Mouse (Mus musculus): ENCODE results near the gene Galnt18. TPM values are rescaled to one million over a fixed set of nuclear protein-coding genes. Genes with fewer than 3 reads are reported as not detected.

Gene Galnt18
- polyA plus RNA-seq, 1 experiment: 11.9 TPM

GRCm38 (mm10) chr7:111744770-111745169, 35.0 kb downstream of the Galnt18 start:
- Histone ChIP-seq H3K27me3 (ENCODE audit: control insufficient read depth, insufficient read depth, insufficient read length) (no peaks in the 10 kb centered on the region), H3K79me2 (ENCODE audit: control insufficient read depth, insufficient read depth) (no peaks in the 10 kb centered on the region), H3K4me3 (ENCODE audit: insufficient read depth, poor library complexity, severe bottlenecking) (no peak overlapping the region), H3K36me3 (ENCODE audit: control insufficient read depth, insufficient read depth) (no peaks in the 10 kb centered on the region), H3K79me3 (ENCODE audit: low read depth) (no peaks in the 10 kb centered on the region), H3ac (ENCODE audit: control insufficient read depth, insufficient read length, low read depth) (no peak overlapping the region)
- no peak for TF ChIP-seq CTCF (IDR thresholded peaks at IDR 0.05; ENCODE audit: control insufficient read depth, insufficient read depth, insufficient read length)
- no peak for TF ChIP-seq USF1 (IDR thresholded peaks at IDR 0.05; ENCODE audit: low read depth)
- no peak for TF ChIP-seq MAX (IDR thresholded peaks at IDR 0.05)
- no peak for TF ChIP-seq MYOG (IDR thresholded peaks at IDR 0.05; ENCODE audit: control insufficient read depth, extremely low read depth, insufficient read length)
- no peak for TF ChIP-seq MYOD1 (IDR thresholded peaks at IDR 0.05; ENCODE audit: control insufficient read depth, insufficient read length, low read depth)
- TF ChIP-seq CEBPB (IDR thresholded peaks at IDR 0.05; ENCODE audit: low read depth): no peak
- TF ChIP-seq FOSL1 (IDR thresholded peaks at IDR 0.05; ENCODE audit: insufficient read depth, low read length, poor library complexity, severe bottlenecking): no peak

- Histone ChIP-seq H3ac (ENCODE audit: control insufficient read depth, insufficient read length, low read depth) (no peak overlapping the region), H3K79me2 (ENCODE audit: control insufficient read depth, insufficient read depth) (no peaks in the 10 kb centered on the region), H3K36me3 (ENCODE audit: control insufficient read depth, insufficient read depth) (no peaks in the 10 kb centered on the region), H3K79me3 (ENCODE audit: low read depth) (no peaks in the 10 kb centered on the region), H3K27me3 (ENCODE audit: control insufficient read depth, insufficient read depth, insufficient read length) (no peaks in the 10 kb centered on the region), H3K4me3 (ENCODE audit: insufficient read depth, poor library complexity, severe bottlenecking) (no peak overlapping the region)
- TF ChIP-seq CTCF (IDR thresholded peaks at IDR 0.05; ENCODE audit: control insufficient read depth, insufficient read depth, insufficient read length): no peak
- TF ChIP-seq MAX (IDR thresholded peaks at IDR 0.05): no peak
- no peak for TF ChIP-seq MYOD1 (IDR thresholded peaks at IDR 0.05; ENCODE audit: control insufficient read depth, insufficient read length, low read depth)
- TF ChIP-seq USF1 (IDR thresholded peaks at IDR 0.05; ENCODE audit: low read depth): no peak
- no peak for TF ChIP-seq CEBPB (IDR thresholded peaks at IDR 0.05; ENCODE audit: low read depth)
- TF ChIP-seq MYOG (IDR thresholded peaks at IDR 0.05; ENCODE audit: control insufficient read depth, extremely low read depth, insufficient read length): no peak
- no peak for TF ChIP-seq FOSL1 (IDR thresholded peaks at IDR 0.05; ENCODE audit: insufficient read depth, low read length, poor library complexity, severe bottlenecking)
Measured at GRCm38 (mm10) chr7:111741595-111741994, 38.2 kb downstream of the Galnt18 start.

DNA sequence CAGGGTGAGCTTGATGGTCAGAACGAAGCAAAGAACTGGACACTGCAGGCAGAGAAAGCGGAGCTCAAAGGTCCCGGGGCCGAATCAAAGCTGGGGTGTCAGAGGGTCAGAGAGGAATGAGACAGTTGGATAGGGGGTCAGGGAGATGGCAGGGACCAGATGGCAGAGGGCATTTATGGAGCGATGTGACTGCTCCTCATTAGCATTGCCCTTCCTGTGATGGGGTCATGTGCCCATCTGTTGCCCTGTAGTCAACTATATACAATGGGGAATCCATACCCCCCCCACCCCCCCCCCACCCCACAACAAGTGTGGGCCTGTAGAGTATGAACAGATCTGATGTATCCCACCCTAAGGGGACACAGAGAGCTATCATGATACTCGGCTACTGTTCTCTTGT, 39.7 kb downstream of the Galnt18 start:
- Histone ChIP-seq H3K4me3 (ENCODE audit: insufficient read depth, poor library complexity, severe bottlenecking) (no peak overlapping the region), H3ac (ENCODE audit: control insufficient read depth, insufficient read length, low read depth) (no peak overlapping the region), H3K27me3 (ENCODE audit: control insufficient read depth, insufficient read depth, insufficient read length) (no peaks in the 10 kb centered on the region), H3K36me3 (ENCODE audit: control insufficient read depth, insufficient read depth) (no peaks in the 10 kb centered on the region), H3K79me3 (ENCODE audit: low read depth) (no peaks in the 10 kb centered on the region), H3K79me2 (ENCODE audit: control insufficient read depth, insufficient read depth) (no peaks in the 10 kb centered on the region)
- no peak for TF ChIP-seq FOSL1 (IDR thresholded peaks at IDR 0.05; ENCODE audit: insufficient read depth, low read length, poor library complexity, severe bottlenecking)
- TF ChIP-seq USF1 (IDR thresholded peaks at IDR 0.05; ENCODE audit: low read depth): no peak
- TF ChIP-seq CEBPB (IDR thresholded peaks at IDR 0.05; ENCODE audit: low read depth): no peak
- TF ChIP-seq MYOD1 (IDR thresholded peaks at IDR 0.05; ENCODE audit: control insufficient read depth, insufficient read length, low read depth): no peak
- TF ChIP-seq MYOG (IDR thresholded peaks at IDR 0.05; ENCODE audit: control insufficient read depth, extremely low read depth, insufficient read length): no peak
- no peak for TF ChIP-seq MAX (IDR thresholded peaks at IDR 0.05)
- no peak for TF ChIP-seq CTCF (IDR thresholded peaks at IDR 0.05; ENCODE audit: control insufficient read depth, insufficient read depth, insufficient read length)

- no peak for TF ChIP-seq USF1 (IDR thresholded peaks at IDR 0.05; ENCODE audit: low read depth)
- no peak for TF ChIP-seq CEBPB (IDR thresholded peaks at IDR 0.05; ENCODE audit: low read depth)
- TF ChIP-seq MYOG (IDR thresholded peaks at IDR 0.05; ENCODE audit: control insufficient read depth, extremely low read depth, insufficient read length): no peak
- no peak for TF ChIP-seq MYOD1 (IDR thresholded peaks at IDR 0.05; ENCODE audit: control insufficient read depth, insufficient read length, low read depth)
- TF ChIP-seq CTCF (IDR thresholded peaks at IDR 0.05; ENCODE audit: control insufficient read depth, insufficient read depth, insufficient read length): no peak
- no peak for TF ChIP-seq FOSL1 (IDR thresholded peaks at IDR 0.05; ENCODE audit: insufficient read depth, low read length, poor library complexity, severe bottlenecking)
- TF ChIP-seq MAX (IDR thresholded peaks at IDR 0.05): no peak
- Histone ChIP-seq H3K27me3 (ENCODE audit: control insufficient read depth, insufficient read depth, insufficient read length) (no peaks in the 10 kb centered on the region), H3K79me2 (ENCODE audit: control insufficient read depth, insufficient read depth) (no peaks in the 10 kb centered on the region), H3K79me3 (ENCODE audit: low read depth) (no peaks in the 10 kb centered on the region), H3K36me3 (ENCODE audit: control insufficient read depth, insufficient read depth) (no peaks in the 10 kb centered on the region), H3K4me3 (ENCODE audit: insufficient read depth, poor library complexity, severe bottlenecking) (no peak overlapping the region), H3ac (ENCODE audit: control insufficient read depth, insufficient read length, low read depth) (no peak overlapping the region)
Measured at GRCm38 (mm10) chr7:111739371-111739765, 40.4 kb downstream of the Galnt18 start.

DNA sequence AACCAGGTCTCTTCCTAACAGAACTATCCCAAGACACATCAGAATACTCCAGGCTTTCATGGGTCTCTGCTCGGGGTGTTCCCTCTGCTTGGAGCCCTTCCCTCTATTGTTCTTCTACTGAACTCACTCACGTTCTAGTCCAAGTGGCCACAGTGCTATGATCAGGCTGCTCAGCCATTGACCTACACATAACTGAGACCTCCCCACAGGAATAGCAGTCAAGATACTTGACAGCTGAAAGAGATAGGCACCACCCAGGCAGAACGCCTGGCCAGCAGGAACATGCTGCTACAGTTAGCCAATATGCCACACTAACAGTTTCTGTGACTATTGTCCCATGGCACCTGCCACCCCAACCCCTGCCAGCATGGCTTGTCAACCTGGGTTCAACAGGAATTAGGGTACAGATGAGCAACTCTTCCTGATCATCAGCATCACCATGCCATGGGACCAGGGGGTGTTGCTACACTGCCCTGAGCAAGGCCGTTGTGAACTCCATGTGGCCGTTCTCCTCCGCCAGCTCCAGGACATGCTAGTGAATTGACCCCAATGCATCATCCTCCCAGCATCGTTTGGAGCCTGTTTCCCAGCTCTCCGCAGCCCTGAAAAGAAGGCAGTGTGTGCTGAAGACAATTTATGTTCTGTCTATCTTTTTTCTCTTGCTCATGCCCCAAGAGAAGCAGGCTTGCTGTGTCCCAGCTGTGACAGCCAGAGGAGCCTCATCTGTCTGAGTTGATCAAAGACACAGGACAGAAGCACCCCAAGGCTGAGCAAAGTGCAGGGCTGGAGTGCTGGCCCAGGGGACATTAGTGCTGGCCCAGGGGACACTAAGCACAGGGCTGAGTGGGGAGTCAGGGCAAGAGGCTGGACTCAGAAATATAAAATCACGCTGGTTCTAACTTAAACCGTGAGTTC, 41.1 kb downstream of the Galnt18 start:
- H3K79me2 ChIP-seq (ENCODE audit: control insufficient read depth, insufficient read depth): no peaks in the 10 kb centered on the region
- H3K79me3 ChIP-seq (ENCODE audit: low read depth): no peaks in the 10 kb centered on the region
- no peak overlapping the region for H3ac ChIP-seq (ENCODE audit: control insufficient read depth, insufficient read length, low read depth)
- no peaks in the 10 kb centered on the region for H3K36me3 ChIP-seq (ENCODE audit: control insufficient read depth, insufficient read depth)
- no peaks in the 10 kb centered on the region for H3K27me3 ChIP-seq (ENCODE audit: control insufficient read depth, insufficient read depth, insufficient read length)
- H3K4me3 ChIP-seq (ENCODE audit: insufficient read depth, poor library complexity, severe bottlenecking): no peak overlapping the region
- no peak for TF ChIP-seq USF1 (IDR thresholded peaks at IDR 0.05; ENCODE audit: low read depth)
- TF ChIP-seq CEBPB (IDR thresholded peaks at IDR 0.05; ENCODE audit: low read depth): no peak
- TF ChIP-seq MYOG (IDR thresholded peaks at IDR 0.05; ENCODE audit: control insufficient read depth, extremely low read depth, insufficient read length): no peak
- TF ChIP-seq FOSL1 (IDR thresholded peaks at IDR 0.05; ENCODE audit: insufficient read depth, low read length, poor library complexity, severe bottlenecking): no peak
- TF ChIP-seq CTCF (IDR thresholded peaks at IDR 0.05; ENCODE audit: control insufficient read depth, insufficient read depth, insufficient read length): no peak
- TF ChIP-seq MAX (IDR thresholded peaks at IDR 0.05): no peak
- no peak for TF ChIP-seq MYOD1 (IDR thresholded peaks at IDR 0.05; ENCODE audit: control insufficient read depth, insufficient read length, low read depth)

Data from C2C12 (cell line).